Mouse (Mus musculus) intestine, postnatal 0 days (tissue): ENCODE results near the gene Slc51a. TPM values are rescaled to one million over a fixed set of nuclear protein-coding genes. Genes with fewer than 3 reads are reported as not detected.

Experiments used
- ATAC-seq: fragments of 200-750 bp; cut with Nextera tagmentation; 2 replicates; pipeline ENCODE4 v1.8.0; 2017; ENCODE audit warnings: mild to moderate bottlenecking, moderate TSS enrichment, moderate library complexity
- H3K27ac ChIP-seq: fragments of 300-500 bp; sonication (generic); 2 replicates; pipeline ENCODE4 v1.5.1; 2014; ENCODE audit warnings: mild to moderate bottlenecking, low read depth, low read length, moderate library complexity
- H3K27me3 ChIP-seq: fragments of 300-500 bp; sonication (generic); replicated peaks from 2 replicates; pipeline ENCODE4 v1.6.1; 2014; ENCODE audit warnings: low read length, mixed read lengths; ENCODE audit not compliant: control insufficient read depth, insufficient read depth
- H3K36me3 ChIP-seq: fragments of 300-500 bp; sonication (generic); 2 replicates; pipeline ENCODE4 v1.6.1; 2014; ENCODE audit warnings: mild to moderate bottlenecking, moderate library complexity; ENCODE audit not compliant: control insufficient read depth, insufficient read depth
- H3K4me1 ChIP-seq: fragments of 300-500 bp; sonication (generic); replicated peaks from 2 replicates; pipeline ENCODE4 v1.6.1; 2014; ENCODE audit warnings: antibody characterized with exemption, low read length, mixed read lengths; ENCODE audit not compliant: control insufficient read depth, insufficient read depth
- H3K4me2 ChIP-seq: fragments of 300-500 bp; sonication (generic); replicated peaks from 2 replicates; pipeline ENCODE4 v1.6.1; 2014; ENCODE audit warnings: low read depth, mild to moderate bottlenecking, moderate library complexity
- H3K4me3 ChIP-seq: fragments of 300-500 bp; sonication (generic); 2 replicates; pipeline ENCODE4 v1.5.1; 2014; ENCODE audit warnings: low read depth, low read length
- H3K9ac ChIP-seq: fragments of 300-500 bp; sonication (generic); 2 replicates; pipeline ENCODE4 v1.6.1; 2014; ENCODE audit warnings: mild to moderate bottlenecking, low read depth, low read length
- H3K9me3 ChIP-seq: fragments of 300-500 bp; sonication (generic); 2 replicates; pipeline ENCODE4 v1.6.1; 2016; ENCODE audit warnings: mixed run types; ENCODE audit not compliant: control insufficient read depth
- CTCF ChIP-seq: sonication (generic); IDR thresholded peaks from 2 replicates; pipeline ENCODE4 v1.5.1; 2016; ENCODE audit warnings: low read depth, mild to moderate bottlenecking, control low read depth, antibody characterized with exemption, moderate library complexity
- WGBS: fragments of 180-500 bp; shearing (Covaris S2); extraction: QIAGEN DNeasy Blood & Tissue Kit; methylation state at CpG from one replicate; pipeline ENCODE4 v1.1.7; 2014; 5-methylcytosine and 5-hydroxymethylcytosine counted together
- polyA plus RNA-seq: library from polyadenylated mRNA; unstranded; fragments of >200 nt; fragmentation: Nextera tagmentation; extraction: Ambion mirVana; gene quantifications from 2 replicates; pipeline ENCODE4 v1.2.1, GENCODE M21; 2015

Gene Slc51a
- polyA plus RNA-seq, 1 experiment from 2014 or later = 292 TPM

- no peaks in the 10 kb centered on the region for H3K36me3 ChIP-seq
- peaks cover 18% of the 10 kb centered on the region; the same call in 1 of the 2 replicates for H3K4me1 ChIP-seq
- no peak overlapping the region for H3K4me3 ChIP-seq
- ATAC-seq = no peak
- H3K9me3 ChIP-seq = no peaks in the 10 kb centered on the region
- no peak for TF ChIP-seq CTCF
- H3K4me2 ChIP-seq = no peak overlapping the region
- H3K27me3 ChIP-seq = no peaks in the 10 kb centered on the region
- no peak overlapping the region for H3K27ac ChIP-seq
- 84% methylated on average over 7 of the region's 7 CpGs for WGBS
- no peak overlapping the region for H3K9ac ChIP-seq
Measured at GRCm38 (mm10) chr16:32506868-32507267, 19.2 kb upstream of the Slc51a start.

- WGBS = 71% methylated on average over 8 of the region's 8 CpGs
- ATAC-seq = no peak
Measured at GRCm38 (mm10) chr16:32506298-32506697, 18.6 kb upstream of the Slc51a start.

DNA sequence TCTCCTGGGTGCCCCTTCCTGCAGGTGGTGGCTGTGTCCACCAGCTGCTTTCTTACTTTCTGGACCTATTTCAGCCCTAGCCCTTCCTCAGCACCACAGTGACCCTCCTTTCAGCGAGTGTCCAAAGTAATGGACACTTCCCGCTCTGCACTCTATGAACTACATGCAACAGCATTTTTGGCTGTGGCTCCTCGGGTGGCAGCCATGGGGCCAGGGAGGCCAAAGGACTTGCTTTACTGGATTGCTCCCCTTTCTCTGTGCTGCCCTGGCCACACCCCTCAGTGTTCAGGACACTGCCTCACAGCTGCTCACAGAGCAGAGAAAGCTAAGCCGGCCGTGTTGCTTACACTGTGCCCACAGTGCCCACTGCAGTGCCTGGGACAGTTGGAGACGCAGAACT, 16.0 kb upstream of the Slc51a start:
- 0 out of 2 replicates have a peak, but pooled peaks have one; percentile 13 for ATAC-seq

More at GRCm38 (mm10) chr16:32506298-32506697, 18.6 kb upstream of the Slc51a start:
- no peaks in the 10 kb centered on the region for H3K27me3 ChIP-seq
- H3K9me3 ChIP-seq = no peaks in the 10 kb centered on the region
- no peak for TF ChIP-seq CTCF
- H3K4me1 ChIP-seq = peaks cover 17% of the 10 kb centered on the region; the same call in 1 of the 2 replicates
- H3K9ac ChIP-seq = no peak overlapping the region
- no peak overlapping the region for H3K4me3 ChIP-seq
- no peaks in the 10 kb centered on the region for H3K36me3 ChIP-seq
- H3K27ac ChIP-seq = no peak overlapping the region
- no peak overlapping the region for H3K4me2 ChIP-seq

GRCm38 (mm10) chr16:32502621-32503335, 15.1 kb upstream of the Slc51a start:
- Histone ChIP-seq H3K9me3 (no peaks in the 10 kb centered on the region), H3K4me1 (peaks cover 2% of the 10 kb centered on the region; the same call in 1 of the 2 replicates), H3K36me3 (no peaks in the 10 kb centered on the region), H3K4me3 (no peak overlapping the region), H3K27me3 (no peaks in the 10 kb centered on the region), H3K9ac (no peak overlapping the region), H3K4me2 (no peak overlapping the region), H3K27ac (no peak overlapping the region)
- no peak for ATAC-seq
- 82% methylated on average over 12 of the region's 12 CpGs for WGBS
- TF ChIP-seq CTCF = no peak

More for the DNA sequence above, 16.0 kb upstream of the Slc51a start:
- H3K9ac ChIP-seq = no peak overlapping the region
- H3K4me1 ChIP-seq = peaks cover 2% of the 10 kb centered on the region; the same call in 1 of the 2 replicates
- no peaks in the 10 kb centered on the region for H3K27me3 ChIP-seq
- TF ChIP-seq CTCF = no peak
- 37% methylated on average over 6 of the region's 6 CpGs for WGBS
- no peaks in the 10 kb centered on the region for H3K9me3 ChIP-seq
- no peak overlapping the region for H3K4me3 ChIP-seq
- no peaks in the 10 kb centered on the region for H3K36me3 ChIP-seq
- no peak overlapping the region for H3K4me2 ChIP-seq
- H3K27ac ChIP-seq = no peak overlapping the region

DNA sequence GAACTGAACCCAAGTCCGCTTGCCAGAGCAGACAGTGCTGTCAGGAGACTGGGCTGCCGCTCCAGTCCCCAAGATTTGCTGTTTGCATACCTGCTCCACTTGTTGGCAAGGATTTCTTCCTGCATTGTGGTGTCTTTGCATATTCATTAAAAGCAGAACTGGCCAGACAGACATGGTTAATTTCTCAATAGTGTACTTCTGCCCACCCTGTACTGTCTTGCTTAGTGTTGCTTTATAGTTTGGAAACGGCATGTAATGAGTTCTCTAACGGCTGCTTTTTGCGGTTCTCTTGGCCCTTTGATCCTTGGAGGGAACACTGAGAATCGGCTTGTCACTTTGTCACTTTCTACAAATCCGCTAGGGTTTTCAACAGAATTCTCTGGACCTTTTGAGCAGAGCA, 13.8 kb upstream of the Slc51a start:
- Histone ChIP-seq H3K27ac (no peak overlapping the region), H3K9me3 (no peaks in the 10 kb centered on the region), H3K4me3 (no peak overlapping the region), H3K9ac (no peak overlapping the region), H3K36me3 (no peaks in the 10 kb centered on the region), H3K4me2 (no peak overlapping the region), H3K27me3 (no peaks in the 10 kb centered on the region), H3K4me1 (peaks cover 2% of the 10 kb centered on the region; the same call in 1 of the 2 replicates)
- no peak for TF ChIP-seq CTCF
- ATAC-seq = no peak
- 73% methylated on average over 7 of the region's 7 CpGs for WGBS

DNA sequence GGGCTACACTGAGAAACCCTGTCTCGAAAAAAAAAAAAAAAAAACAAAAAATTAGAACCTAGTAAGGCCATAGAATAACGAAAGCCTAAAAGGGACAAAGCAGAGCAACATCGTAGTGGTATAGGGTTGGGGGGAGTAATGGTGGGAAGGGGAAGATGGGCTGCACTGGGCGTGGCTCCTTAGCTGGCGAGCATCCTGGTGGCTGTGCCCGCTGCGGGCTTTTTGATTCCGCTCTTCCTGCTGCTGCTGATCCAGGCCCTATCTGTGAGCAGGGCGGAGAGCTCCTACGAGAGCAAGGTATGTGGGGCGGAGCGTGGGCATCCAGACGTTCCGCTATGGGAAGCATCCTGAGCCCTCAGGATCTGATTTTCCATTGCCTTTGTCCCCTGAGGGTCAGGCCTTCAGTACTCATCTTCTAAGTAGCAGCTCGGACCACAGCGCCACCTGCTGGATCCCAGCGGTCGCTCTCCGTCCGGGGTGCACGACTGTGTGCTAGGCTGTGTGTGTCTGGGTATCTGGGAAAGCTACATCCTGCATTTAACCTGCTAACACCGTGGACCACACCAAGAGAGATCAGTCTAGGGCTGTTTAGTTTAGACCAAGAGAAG, 11.9 kb upstream of the Slc51a start:
- ATAC-seq = peak; percentile 85
- Histone ChIP-seq H3K4me2 (peak overlapping the region; percentile 60), H3K9ac (peak overlapping the region; percentile 32), H3K36me3 (no peaks in the 10 kb centered on the region), H3K27me3 (no peaks in the 10 kb centered on the region), H3K4me3 (peak overlapping the region; percentile 24; the same call in 1 of the 2 replicates), H3K9me3 (no peaks in the 10 kb centered on the region), H3K4me1 (peaks cover 2% of the 10 kb centered on the region; the same call in 1 of the 2 replicates), H3K27ac (no peak overlapping the region)
- TF ChIP-seq CTCF = peak; percentile 99
- 10% methylated on average over 22 of the region's 22 CpGs for WGBS
